In the genomic region with DNA sequence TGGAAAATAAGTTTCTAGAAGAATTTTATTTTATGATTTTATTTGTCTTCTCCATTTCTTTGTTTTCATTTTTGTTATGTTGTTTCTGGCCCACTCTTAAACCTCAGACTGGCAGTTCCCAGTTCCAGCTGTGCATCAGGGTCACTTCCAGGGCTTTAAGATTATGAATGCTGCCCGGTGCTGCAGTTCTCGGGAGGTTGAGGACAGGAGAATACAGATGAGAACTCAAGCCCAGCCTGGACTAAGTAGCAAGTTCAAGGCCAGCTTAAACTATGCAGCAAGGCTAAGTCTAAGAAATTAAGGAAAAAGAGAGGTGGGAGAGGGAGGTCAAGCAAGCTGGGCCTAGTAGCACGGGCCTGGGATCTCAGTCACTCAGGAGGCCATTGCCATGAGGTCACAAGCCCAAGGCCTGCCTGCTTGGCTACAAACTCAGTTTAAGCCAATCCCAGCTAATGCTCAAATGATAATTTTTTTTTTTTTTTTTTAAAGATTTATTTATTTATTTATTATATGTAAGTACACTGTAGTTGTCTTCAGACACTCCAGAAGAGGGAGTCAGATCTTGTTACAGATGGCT, we compare ENCODE assay signal across 10 mouse cellular contexts. TPM values are rescaled to one million over a fixed set of nuclear protein-coding genes. Genes with fewer than 3 reads are reported as not detected.
DNase-seq lines count a peak whose midpoint lies in the region; ATAC-seq and TF ChIP-seq lines count a peak whose summit lies in the region.
"Had no signal": no experiment of that assay in that cellular context is flagged by ENCODE, and none has a peak within 500 bp of the region (broad histone marks: within the 10 kb centered on the region; RNA-seq: fewer than 3 reads in every experiment).

No protein-coding gene starts in this region.

- H3K9ac ChIP-seq in heart, embryonic 15.5 days: no peak overlapping the region
- H3K9ac ChIP-seq: embryonic facial prominence, embryonic 15.5 days had no signal

- H3K36me3 ChIP-seq in heart, embryonic 15.5 days: 0 out of 2 replicates have a peak, but pooled peaks cover 8% of the 10 kb centered on the region
- no peaks in the 10 kb centered on the region for H3K36me3 ChIP-seq in myocyte (ENCODE audit: control insufficient read depth, insufficient read depth)

- no peaks in the 10 kb centered on the region for H3K9me3 ChIP-seq in heart, embryonic 15.5 days (replicated peaks)
- H3K9me3 ChIP-seq: embryonic facial prominence, embryonic 15.5 days had no signal

- TF ChIP-seq POLR2A in myocyte (IDR thresholded peaks at IDR 0.05; ENCODE audit: insufficient read length, low read depth): no peak

- ATAC-seq in heart, embryonic 15.5 days (replicated peaks; ENCODE audit: insufficient number of reproducible peaks, insufficient read depth, low FRiP score, low read depth): no peak
- peak; percentile 26 for ATAC-seq in erythroblast, adult 5-6 weeks (replicated peaks; ENCODE audit: low FRiP score, poor library complexity, severe bottlenecking)

- no peak overlapping the region for H3ac ChIP-seq in myocyte (ENCODE audit: control insufficient read depth, insufficient read length)

- H3K4me2 ChIP-seq in heart, embryonic 15.5 days: peak overlapping the region; percentile 31
- peak overlapping the region; percentile 35 for H3K4me2 ChIP-seq in myocyte (ENCODE audit: low read depth)
- H3K4me2 ChIP-seq: embryonic facial prominence, embryonic 15.5 days had no signal

- 31% methylated on average over 3 of the region's 3 CpGs for WGBS in heart, embryonic 15.5 days

- DNase-seq in heart, adult 11 months: no peak
- DNase-seq in spleen, postnatal 10 days (ENCODE audit: low spot score in 2 of 2): peak; percentile 26 to 39
- DNase-seq in spleen, adult 12 weeks (ENCODE audit: low spot score): no peak
- no peak for DNase-seq in cerebellum, adult 11-12 months

- H3K27me3 ChIP-seq in heart, embryonic 15.5 days: no peaks in the 10 kb centered on the region
- H3K27me3 ChIP-seq in myocyte (ENCODE audit: control insufficient read depth, insufficient read depth, insufficient read length): no peaks in the 10 kb centered on the region
- H3K27me3 ChIP-seq: CH12.LX; embryonic facial prominence, embryonic 15.5 days had no signal

- peak overlapping the region; percentile 45 for H3K27ac ChIP-seq in heart, embryonic 15.5 days
- H3K27ac ChIP-seq: embryonic facial prominence, embryonic 15.5 days; layer of hippocampus, adult 2 months had no signal

- H3K79me2 ChIP-seq in myocyte (ENCODE audit: control insufficient read depth, insufficient read depth): peaks cover 98% of the 10 kb centered on the region

- H3K4me3 ChIP-seq in heart, embryonic 15.5 days: peak overlapping the region; percentile 1; the same call in 1 of the 2 replicates
- H3K4me3 ChIP-seq in myocyte: no peak overlapping the region
- H3K4me3 ChIP-seq: embryonic facial prominence, embryonic 15.5 days; layer of hippocampus, adult 2 months had no signal

- peaks cover 60% of the 10 kb centered on the region for H3K4me1 ChIP-seq in heart, embryonic 15.5 days (replicated peaks)

TF ChIP-seq in myocyte, 11 proteins besides CTCF, POLR2A, EP300 and RAD21:
- no peak for TF ChIP-seq MYOG (IDR thresholded peaks at IDR 0.05; ENCODE audit: control insufficient read depth in 1 of 3, insufficient read depth in 1 of 3, insufficient read length in 2 of 3, low read depth in 2 of 3)
- TF ChIP-seq REST (IDR thresholded peaks at IDR 0.05; ENCODE audit: insufficient read depth, insufficient read length): no peak
- TF ChIP-seq USF1 (IDR thresholded peaks at IDR 0.05; ENCODE audit: low read depth): no peak
- TF ChIP-seq E2F4 (IDR thresholded peaks at IDR 0.05; ENCODE audit: insufficient read depth): no peak
- no peak for TF ChIP-seq SRF (IDR thresholded peaks at IDR 0.05; ENCODE audit: control insufficient read depth, insufficient read length, low read depth)

RNA-seq across cellular contexts. Expression of gene Rnf10, which starts 5.1 kb away (rescaled TPM):
- polyA plus RNA-seq in heart, embryonic 15.5 days (2015; fragmentation: Nextera tagmentation; extraction: Ambion mirVana): 131 and 156 TPM in 2 replicates
- total RNA-seq in erythroblast, adult 5-6 weeks (2015; ENCODE audit: low replicate concordance): 505 and 538 TPM in 2 replicates
- total RNA-seq in erythroblast, adult 5-6 weeks (2017; ENCODE audit: low replicate concordance): 1,329 and 1,906 TPM in 2 replicates
- 220 TPM for polyA plus RNA-seq in myocyte (2012; fragmentation: generic; extraction: Trizol)

RNA-seq across cellular contexts. Expression of gene Coq5, which starts 11.9 kb away (rescaled TPM):
- polyA plus RNA-seq in heart, embryonic 15.5 days (2015; fragmentation: Nextera tagmentation; extraction: Ambion mirVana): 72.3 and 83.3 TPM in 2 replicates
- total RNA-seq in erythroblast, adult 5-6 weeks (2015; ENCODE audit: low replicate concordance): 1.7 and 2.5 TPM in 2 replicates
- total RNA-seq in erythroblast, adult 5-6 weeks (2017; ENCODE audit: low replicate concordance): 8.3 and 12.3 TPM in 2 replicates
- polyA plus RNA-seq in myocyte (2012; fragmentation: generic; extraction: Trizol): 43.7 TPM

RNA-seq across cellular contexts. Expression of gene Pop5, which starts 31.9 kb away (rescaled TPM):
- 56.2 and 60.3 TPM in 2 replicates for polyA plus RNA-seq in heart, embryonic 15.5 days (2015; fragmentation: Nextera tagmentation; extraction: Ambion mirVana)
- total RNA-seq in erythroblast, adult 5-6 weeks (2015; ENCODE audit: low replicate concordance): 20.1 and 41.5 TPM in 2 replicates
- 5.9 and 26.6 TPM in 2 replicates for total RNA-seq in erythroblast, adult 5-6 weeks (2017; ENCODE audit: low replicate concordance)
- 82.3 TPM for polyA plus RNA-seq in myocyte (2012; fragmentation: generic; extraction: Trizol)

RNA-seq across cellular contexts. Expression of gene Dynll1, which starts 33.2 kb away (rescaled TPM):
- polyA plus RNA-seq in heart, embryonic 15.5 days (2015; fragmentation: Nextera tagmentation; extraction: Ambion mirVana): 1,079 and 1,146 TPM in 2 replicates
- total RNA-seq in erythroblast, adult 5-6 weeks (2015; ENCODE audit: low replicate concordance): 181 and 187 TPM in 2 replicates
- total RNA-seq in erythroblast, adult 5-6 weeks (2017; ENCODE audit: low replicate concordance): 61.4 and 103 TPM in 2 replicates
- 585 TPM for polyA plus RNA-seq in myocyte (2012; fragmentation: generic; extraction: Trizol)

RNA-seq across cellular contexts. Expression of gene Srsf9, which starts 59.4 kb away (rescaled TPM):
- polyA plus RNA-seq in heart, embryonic 15.5 days (2015; fragmentation: Nextera tagmentation; extraction: Ambion mirVana): 99.0 and 118 TPM in 2 replicates
- 25.5 and 41.1 TPM in 2 replicates for total RNA-seq in erythroblast, adult 5-6 weeks (2015; ENCODE audit: low replicate concordance)
- total RNA-seq in erythroblast, adult 5-6 weeks (2017; ENCODE audit: low replicate concordance): 29.1 and 32.1 TPM in 2 replicates
- 52.0 TPM for polyA plus RNA-seq in myocyte (2012; fragmentation: generic; extraction: Trizol)

Comparison
In these comparisons a context has a peak if more than half of its experiments do, and no peak if none do; other contexts are left out.
1. DNase-seq: peak in spleen, postnatal 10 days (2 of 2); none in heart, adult 11 months (single experiment), spleen, adult 12 weeks (single experiment) and cerebellum, adult 11-12 months (single experiment).